Mouse (Mus musculus) gastrocnemius, postnatal 14 days (tissue): Measurements from ENCODE around the gene Ddx42. TPM values are rescaled to one million over a fixed set of nuclear protein-coding genes. Genes with fewer than 3 reads are reported as not detected.

Experiments used
- DNase-seq: peaks from one replicate; pipeline ENCODE4 v3.0.0; 2021; ENCODE audit warnings: mixed read lengths
- intact Hi-C: fragments of 180-260 bp; cut with DNase I; formaldehyde crosslinking; loops from one replicate; pipeline ENCODE4 v1.15.1; 2025; ENCODE audit warnings: low total_unique reads
- total RNA-seq, 2 experiments: library from RNA; stranded (reverse); gene quantifications; 2 replicates each; pipeline ENCODE4 v1.2.3; 2021

Ddx42 gene
- total RNA-seq, 2 experiments from 2014 or later = 22.5 to 24.8 TPM

DNA sequence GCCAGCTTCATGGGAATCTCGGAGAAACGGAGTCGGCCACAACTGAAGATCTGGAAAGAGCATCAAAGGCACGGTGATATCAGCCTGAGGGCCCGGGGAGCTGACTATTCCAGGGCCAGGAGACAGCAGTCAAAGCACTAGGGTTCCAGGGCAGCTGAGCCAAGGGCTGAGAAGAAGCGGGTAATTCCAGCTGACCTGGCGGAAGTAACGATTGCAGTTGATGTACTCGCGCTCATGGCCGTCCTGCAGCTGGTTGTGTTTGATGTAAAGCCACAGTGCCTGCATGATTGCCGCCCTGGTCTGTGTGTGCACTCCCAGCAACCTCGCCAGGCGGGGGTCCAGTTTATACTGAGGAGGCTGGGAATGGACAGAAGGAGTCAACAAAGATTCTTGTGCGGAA, 48.3 kb downstream of the Ddx42 start:
- intact Hi-C loops = no loop called here
- DNase-seq = no peak

GRCm38 (mm10) chr11:106265570-106265969, 48.8 kb downstream of the Ddx42 start:
- no peak for DNase-seq
- intact Hi-C loops = no loop called here

DNA sequence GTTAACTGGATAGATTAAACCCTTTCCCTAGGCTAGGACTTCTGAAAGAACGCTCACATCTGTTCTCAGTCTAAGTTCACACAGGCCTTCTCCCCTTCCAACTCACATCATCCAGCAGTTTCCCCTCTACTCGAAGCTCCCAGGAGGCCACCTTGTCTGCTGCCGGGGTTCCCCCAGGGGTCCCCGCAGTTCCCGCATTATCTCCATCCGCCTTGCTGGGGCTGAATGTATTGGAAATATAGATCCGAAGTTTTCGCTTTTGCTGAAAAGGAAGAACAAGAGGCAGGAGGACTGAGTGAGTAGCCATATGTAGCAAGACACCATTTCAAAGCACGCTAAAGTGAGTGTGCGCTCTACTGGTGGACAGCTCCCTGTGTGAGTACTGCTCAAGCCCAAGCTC, 49.7 kb downstream of the Ddx42 start:
- no peak for DNase-seq
- intact Hi-C loops = no loop called here

GRCm38 (mm10) chr11:106267311-106267852, 50.7 kb downstream of the Ddx42 start:
- DNase-seq = peak; percentile 51
- intact Hi-C loops = no loop called here

DNA sequence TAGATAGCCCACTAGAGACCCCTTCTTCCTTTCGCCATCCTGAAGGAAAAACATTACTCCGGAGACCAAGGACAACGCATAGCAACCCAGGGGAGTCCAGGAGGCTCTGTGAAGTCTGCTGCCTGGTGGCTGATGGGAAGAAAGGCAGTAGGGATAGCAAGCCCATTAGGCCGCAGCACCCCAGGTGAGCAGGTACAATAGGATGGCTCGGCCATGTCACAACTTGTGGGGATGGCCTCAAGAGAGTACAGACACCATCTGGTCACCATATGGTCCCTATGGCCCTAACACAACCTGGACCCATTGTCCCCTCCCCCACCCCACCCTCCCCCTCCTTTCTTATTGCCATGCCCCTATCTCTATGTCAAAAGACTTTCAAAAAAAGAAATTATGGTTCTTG, 51.1 kb downstream of the Ddx42 start:
- intact Hi-C loops = no loop called here
- DNase-seq = no peak

- intact Hi-C loops = no loop called here
- peak; percentile 90 for DNase-seq
Observed at GRCm38 (mm10) chr11:106268326-106269059, 51.8 kb downstream of the Ddx42 start.

DNA sequence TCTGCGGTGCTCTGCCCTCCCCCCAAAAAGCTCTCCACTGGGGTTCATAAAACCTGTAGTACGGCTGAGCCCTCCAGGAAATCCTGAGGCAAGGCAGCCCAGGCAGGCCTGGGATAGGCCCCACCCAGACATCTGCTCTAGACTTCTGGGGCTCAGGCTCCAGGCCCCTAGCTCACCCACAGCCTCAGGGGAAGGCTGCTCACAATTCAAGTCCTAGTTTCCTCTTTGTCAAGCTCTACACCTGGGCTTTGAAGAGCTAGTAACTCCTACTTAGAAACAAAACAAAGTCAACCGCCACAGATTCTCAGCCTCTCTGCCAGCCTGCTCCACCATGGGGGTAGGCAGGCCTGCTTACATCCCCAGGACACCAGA, 52.3 kb downstream of the Ddx42 start:
- intact Hi-C loops = no loop called here

DNA sequence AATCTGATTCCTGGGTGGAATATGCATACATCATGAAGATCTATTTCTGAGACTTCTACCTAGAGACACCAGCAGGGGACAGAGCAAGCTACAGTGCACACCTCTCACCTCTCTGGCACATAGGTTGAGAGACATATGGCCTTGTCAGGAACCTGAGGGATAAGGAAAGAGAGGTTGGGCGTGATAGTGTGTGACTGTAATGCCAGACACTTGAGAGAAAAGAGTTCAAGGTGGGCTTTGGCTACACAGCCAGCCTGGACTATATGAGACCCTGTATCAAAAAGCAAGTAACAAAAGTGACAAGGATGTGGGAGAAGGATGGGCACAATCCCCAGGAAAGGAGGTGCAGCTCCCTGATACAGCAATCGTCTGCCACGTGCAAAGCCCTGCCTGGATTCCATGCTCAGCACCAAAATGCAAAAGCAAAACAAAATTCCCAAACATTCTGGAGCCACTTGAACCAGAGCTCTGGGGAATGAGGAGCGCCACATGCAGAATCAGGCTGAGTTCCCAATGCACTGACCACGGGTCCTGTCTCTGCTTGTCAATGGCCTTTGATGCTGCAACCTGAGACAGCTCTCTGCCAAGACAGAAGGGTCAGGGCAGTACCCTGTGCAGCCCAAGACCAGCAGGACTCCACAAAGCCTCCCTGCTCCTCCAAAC, 54.5 kb downstream of the Ddx42 start:
- DNase-seq = no peak

More for the DNA sequence above, 52.3 kb downstream of the Ddx42 start:
- DNase-seq = peak; percentile 40

DNA sequence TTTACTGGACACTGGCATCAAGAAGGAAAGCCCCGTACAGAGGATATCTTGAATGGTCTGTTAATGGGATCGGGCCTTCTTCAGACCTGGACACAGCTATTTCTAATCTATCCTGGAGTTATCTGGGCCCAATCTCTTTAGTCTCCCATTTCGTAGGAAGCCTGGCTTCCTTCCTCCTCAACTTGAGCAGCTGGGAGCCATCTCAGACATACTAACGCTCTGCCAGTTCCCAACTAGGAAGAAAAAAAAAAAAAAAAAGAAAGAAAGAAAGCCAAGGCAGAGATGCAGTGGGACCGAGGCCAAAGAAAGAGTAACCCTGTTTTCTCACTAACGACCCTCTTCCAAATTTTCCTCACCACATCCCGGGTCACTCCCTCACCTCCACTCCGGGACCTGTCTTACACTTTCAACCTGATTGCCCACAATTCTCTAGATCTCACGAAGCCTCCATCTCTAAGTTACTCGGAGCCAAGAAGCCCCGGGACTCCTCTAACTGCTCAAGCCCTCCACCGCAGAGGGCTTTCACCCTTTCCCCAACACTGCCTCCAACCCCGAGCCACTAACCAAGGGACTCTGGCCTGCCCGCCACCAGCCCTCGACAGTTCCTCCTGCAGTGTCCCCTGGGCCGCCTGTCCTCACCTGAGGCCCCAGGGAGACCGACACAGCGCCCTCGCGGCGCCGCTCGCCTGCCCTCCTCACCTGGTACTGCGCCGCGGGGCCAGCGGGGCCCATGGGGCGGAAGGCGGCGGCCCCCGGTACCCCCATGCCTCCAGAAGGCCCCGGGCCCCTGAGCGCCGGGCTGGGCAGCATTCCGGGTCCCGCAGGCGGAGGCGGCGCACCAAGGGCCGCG, 55.3 kb downstream of the Ddx42 start:
- intact Hi-C loops = no loop called here
- DNase-seq = peak; percentile 40

More for the DNA sequence above, 54.5 kb downstream of the Ddx42 start:
- intact Hi-C loops = no loop called here

DNA sequence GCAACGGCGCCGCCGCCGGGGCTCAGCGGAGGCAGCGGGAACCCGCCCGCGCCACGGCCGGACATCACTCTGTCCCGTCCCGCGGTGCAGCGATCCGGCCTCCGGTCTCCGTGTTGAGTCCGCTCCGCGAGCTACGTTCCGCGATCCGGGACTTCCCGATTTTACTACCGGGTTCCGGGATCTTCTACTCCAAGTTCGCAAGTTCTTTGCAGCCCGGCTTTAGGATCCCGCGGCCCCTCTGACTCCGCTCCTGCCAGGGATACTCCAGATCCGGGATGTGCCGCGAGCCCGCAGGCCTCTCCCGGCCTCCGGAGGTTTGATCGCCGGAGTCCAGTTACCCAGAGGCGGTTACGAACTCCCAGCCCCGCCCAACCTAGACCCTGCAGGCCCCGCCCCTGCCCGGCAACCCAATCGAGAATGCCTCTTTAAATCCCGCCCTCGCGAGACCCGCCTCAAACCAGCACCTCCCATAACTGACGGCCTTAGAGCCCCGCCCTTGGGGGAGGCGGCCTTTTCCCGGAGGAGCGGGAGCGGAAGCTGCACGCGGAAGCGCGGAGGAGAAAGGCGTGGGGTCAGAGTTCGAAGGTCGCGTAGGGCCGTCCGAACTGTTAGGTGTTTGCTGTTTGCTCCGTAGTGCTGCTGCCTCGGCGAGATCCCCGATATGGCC, 56.1 kb downstream of the Ddx42 start, which contains the start of gene Smarcd2:
Gene Smarcd2 (minus strand): TSS at position 329 of the 667 bp plus-strand sequence.
- intact Hi-C loops = no loop called here
- peak; percentile 100 for DNase-seq

DNA sequence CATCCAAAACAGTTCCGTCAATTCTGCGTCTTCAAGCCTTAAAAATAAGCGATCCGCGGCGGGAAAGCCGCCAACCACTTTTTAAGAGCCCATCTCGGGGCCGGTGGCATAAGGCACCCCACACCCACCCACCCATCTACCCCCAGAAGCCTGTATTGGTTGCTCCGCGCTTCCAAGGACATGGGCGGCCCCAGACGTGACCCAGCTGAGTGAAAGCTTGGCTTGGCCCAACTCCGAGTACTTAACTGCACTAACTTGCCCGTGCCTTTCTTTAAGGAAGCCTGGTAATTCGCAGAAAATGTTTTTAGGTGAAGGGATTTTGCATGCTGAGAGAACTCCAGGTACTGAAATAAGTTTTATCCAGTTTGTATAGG, 56.6 kb downstream of the Ddx42 start:
- no peak for DNase-seq
- intact Hi-C loops = no loop called here

GRCm38 (mm10) chr11:106273811-106274210, 57.1 kb downstream of the Ddx42 start:
- intact Hi-C loops = no loop called here
- no peak for DNase-seq

GRCm38 (mm10) chr11:106274374-106274773, 57.6 kb downstream of the Ddx42 start:
- DNase-seq = no peak
- intact Hi-C loops = no loop called here

GRCm38 (mm10) chr11:106274971-106275411, 58.3 kb downstream of the Ddx42 start:
- intact Hi-C loops = no loop called here
- peak; percentile 64 for DNase-seq

- DNase-seq = peak; percentile 91
- intact Hi-C loops = no loop called here
Observed at GRCm38 (mm10) chr11:106276454-106276853, 59.7 kb downstream of the Ddx42 start, which contains the start of gene Tcam1. Gene Tcam1, plus strand, starts transcription at chr11:106276672.

DNA sequence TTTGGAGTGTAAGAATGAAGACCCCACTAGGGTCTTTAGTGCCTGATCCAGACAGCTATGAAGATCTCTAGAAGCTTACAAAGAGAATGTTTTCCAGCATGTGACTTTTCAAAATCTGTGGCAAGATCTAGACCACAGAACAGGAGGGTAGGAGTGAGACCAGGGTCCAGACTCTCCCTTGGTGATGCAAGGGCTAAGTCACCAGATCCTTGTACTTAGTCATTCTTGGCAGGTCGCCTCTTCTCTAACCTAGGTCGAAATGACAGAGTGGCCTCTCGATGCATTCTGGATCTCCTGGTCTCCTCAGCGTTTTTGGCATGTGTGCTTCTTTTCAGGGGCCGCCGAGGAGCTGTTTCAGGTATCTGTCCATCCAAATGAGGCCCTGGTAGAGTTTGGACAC, 65.7 kb downstream of the Ddx42 start:
- intact Hi-C loops = no loop called here
- no peak for DNase-seq

- no peak for DNase-seq
- intact Hi-C loops = no loop called here
Observed at GRCm38 (mm10) chr11:106283371-106283770, 66.6 kb downstream of the Ddx42 start.

DNA sequence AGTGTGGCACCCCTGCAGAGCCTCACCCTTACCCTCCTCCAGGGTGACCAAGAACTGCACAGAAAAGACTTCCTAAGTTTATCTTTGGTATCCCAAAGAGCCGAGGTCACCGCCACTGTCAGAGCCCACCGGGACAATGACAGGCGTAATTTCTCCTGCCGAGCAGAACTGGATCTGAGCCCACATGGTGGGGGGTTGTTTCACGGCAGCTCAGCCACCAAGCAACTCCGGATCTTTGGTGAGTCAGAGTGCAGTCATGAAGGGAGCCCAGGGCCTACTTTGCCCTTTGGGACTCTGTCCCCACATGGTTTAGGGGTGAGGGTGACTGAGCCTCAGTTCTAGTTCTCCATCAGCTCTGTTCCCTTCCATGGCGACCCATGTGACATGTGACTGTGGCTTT, 67.4 kb downstream of the Ddx42 start:
- intact Hi-C loops = no loop called here
- DNase-seq = no peak

DNA sequence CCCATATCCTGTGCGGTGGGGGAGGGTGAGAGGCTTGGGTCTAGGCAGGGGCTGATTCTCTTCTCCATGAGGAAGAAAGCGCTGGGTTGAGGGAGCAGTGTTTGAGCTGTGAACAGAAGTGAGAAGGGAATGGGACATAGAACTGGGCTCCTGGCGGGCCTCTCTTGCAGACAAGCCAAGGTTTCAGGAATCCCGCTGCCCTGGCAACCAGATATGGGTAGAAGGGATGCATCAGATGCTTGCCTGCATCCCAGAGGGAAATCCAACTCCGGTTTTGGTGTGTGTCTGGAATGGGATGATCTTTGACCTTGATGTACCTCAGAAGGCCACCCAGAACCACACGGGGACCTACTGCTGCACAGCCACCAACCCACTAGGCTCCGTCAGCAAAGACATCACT, 69.5 kb downstream of the Ddx42 start:
- intact Hi-C loops = no loop called here
- peak; percentile 4 for DNase-seq
